Mouse (Mus musculus): Measurements from ENCODE around the gene Tmsb4x.

- TF ChIP-seq CTCF (IDR thresholded peaks at IDR 0.05; ENCODE audit: low read depth, low read length) (no peak), POLR2A (IDR thresholded peaks at IDR 0.05; ENCODE audit: borderline replicate concordance, low read depth, low read length) (no peak)
These were observed 25.6 kb downstream of the Tmsb4x start for GRCm38 (mm10) chrX:167183535-167183934.

Measured in bone marrow macrophage, adult 2 months (primary cell).